Mouse (Mus musculus): Measurements from ENCODE around the gene Bbox1. TPM values are rescaled to one million over a fixed set of nuclear protein-coding genes. Genes with fewer than 3 reads are reported as not detected.

Bbox1 gene
- polyA plus RNA-seq, 1 experiment from 2014 or later, result not detected

- H3K27me3 ChIP-seq (ENCODE audit: insufficient read depth, poor library complexity, severe bottlenecking), result no peaks in the 10 kb centered on the region
- 78% methylated on average over 2 of the region's 2 CpGs for WGBS
- no peak for DNase-seq (ENCODE audit: low spot score)
- no peaks in the 10 kb centered on the region for H3K36me3 ChIP-seq
- H3K4me1 ChIP-seq (replicated peaks), result no peaks in the 10 kb centered on the region
- H3K27ac ChIP-seq, result no peak overlapping the region
- no peaks in the 10 kb centered on the region for H3K9me3 ChIP-seq
- H3K4me3 ChIP-seq, result no peak overlapping the region
Observed at GRCm38 (mm10) chr2:110313305-110313824, 995 bp downstream of the Bbox1 start.

DNA sequence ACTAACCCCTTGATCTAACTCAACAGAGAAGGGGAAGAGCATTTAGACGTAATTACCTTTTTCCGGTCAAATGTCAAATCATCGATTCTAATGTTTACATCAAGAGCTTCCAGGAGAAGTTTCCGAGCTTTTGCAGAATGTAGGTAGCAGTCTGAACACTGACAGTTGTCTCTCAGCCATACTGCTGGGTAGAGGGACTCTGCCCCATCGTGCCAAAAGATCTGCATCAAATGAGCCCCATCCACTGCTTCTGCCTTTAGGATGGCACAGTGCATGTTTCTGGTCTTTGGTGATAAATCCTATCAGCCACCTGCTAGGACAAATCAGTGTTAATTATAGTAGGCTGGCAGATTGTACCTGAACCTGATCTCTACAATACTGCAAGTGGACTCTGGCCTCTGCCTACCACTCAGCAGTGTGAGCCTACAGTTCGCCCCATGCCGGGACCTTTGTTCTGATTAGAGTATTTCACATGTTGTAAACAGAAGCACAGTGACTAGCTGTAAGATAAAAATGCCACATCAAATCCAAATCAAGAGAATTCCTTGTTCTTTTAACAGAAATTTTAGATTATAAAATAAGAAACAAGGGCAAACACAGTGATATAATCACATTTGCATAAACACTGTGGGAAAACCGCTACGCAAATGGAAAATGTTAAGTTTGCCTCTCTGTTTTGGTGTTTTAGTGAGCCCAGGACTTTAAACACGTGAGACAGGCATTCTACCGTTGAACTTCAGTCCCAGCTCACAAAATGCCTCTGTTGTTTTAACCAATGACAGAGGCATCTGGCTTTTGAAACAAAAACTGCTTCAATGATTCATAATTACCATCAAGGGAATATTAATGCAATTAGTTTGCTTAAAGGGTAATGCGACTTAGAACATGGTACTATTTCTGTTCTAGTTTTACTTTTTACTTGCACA, 8.7 kb downstream of the Bbox1 start:
- H3K36me3 ChIP-seq, result no peaks in the 10 kb centered on the region
- no peaks in the 10 kb centered on the region for H3K27me3 ChIP-seq (ENCODE audit: insufficient read depth, poor library complexity, severe bottlenecking)
- H3K27ac ChIP-seq, result no peak overlapping the region
- DNase-seq (ENCODE audit: low spot score), result no peak
- 88% methylated on average over 12 of the region's 12 CpGs for WGBS
- H3K4me3 ChIP-seq, result no peak overlapping the region
- H3K9me3 ChIP-seq, result no peaks in the 10 kb centered on the region
- H3K4me1 ChIP-seq (replicated peaks), result no peaks in the 10 kb centered on the region

DNA sequence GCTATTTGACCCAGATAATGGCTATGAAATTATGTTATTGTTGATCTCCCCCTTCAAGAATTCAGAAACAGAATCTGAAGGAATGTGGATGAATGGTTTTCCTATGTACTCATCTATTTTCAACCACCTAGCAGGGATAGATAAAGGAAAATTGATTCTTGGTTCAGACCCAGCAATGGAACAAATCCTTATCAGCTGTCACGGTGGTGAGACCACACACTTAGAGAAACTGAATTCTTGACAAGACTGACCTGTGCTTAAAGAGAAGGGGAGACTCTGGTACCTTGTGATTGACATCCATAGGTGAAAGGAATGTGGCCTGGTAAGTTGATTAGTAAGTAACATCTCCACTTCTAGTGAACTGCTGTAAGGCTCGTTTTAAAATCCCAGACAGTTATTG, 12.1 kb downstream of the Bbox1 start:
- Histone ChIP-seq H3K36me3 (no peaks in the 10 kb centered on the region), H3K27ac (no peak overlapping the region), H3K27me3 (ENCODE audit: insufficient read depth, poor library complexity, severe bottlenecking) (no peaks in the 10 kb centered on the region), H3K4me3 (no peak overlapping the region), H3K9me3 (no peaks in the 10 kb centered on the region), H3K4me1 (replicated peaks) (no peaks in the 10 kb centered on the region)
- no peak for DNase-seq (ENCODE audit: low spot score)
- WGBS, result 73% methylated on average over 2 of the region's 2 CpGs

DNA sequence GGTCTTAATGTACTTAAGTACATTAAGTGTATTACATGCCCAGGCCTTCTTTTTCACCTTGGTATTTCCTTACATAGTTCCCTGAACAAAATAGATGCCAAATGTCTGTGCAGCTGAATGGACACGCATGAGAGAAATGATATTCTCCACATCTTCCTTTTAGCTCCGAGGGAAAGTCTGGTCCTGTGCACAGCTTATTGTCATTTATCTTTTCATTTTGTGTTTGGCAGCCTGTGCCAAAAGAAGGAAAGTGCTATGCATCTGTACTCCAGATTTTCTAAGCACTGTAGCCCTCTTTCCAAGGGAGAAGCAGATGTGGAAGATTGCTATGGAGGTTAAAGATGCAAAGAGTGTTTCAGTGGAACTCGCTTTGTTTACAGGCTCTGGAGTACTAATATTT, 13.0 kb downstream of the Bbox1 start:
- WGBS, result 82% methylated on average over 3 of the region's 3 CpGs
- H3K36me3 ChIP-seq, result no peaks in the 10 kb centered on the region

DNA sequence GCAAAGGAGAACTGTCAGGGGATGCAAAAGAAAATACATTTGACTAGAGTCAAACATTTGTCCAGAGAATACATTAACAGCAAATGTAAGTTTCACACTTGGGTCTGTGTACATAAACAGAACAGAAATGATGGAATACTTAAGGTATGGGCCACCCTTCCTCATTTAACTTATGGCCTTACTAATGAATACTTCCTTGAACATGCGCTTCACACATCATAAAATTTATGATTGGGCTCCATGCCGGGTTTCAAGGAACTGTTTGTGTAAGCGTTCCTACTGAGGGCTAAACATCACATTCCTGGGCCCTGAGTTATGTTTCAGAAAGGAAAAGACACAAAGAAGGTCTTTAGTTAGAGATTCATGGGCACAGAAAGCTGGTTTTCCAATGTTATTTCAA, 19.4 kb downstream of the Bbox1 start:
- Histone ChIP-seq H3K4me1 (replicated peaks) (no peaks in the 10 kb centered on the region), H3K27ac (no peak overlapping the region), H3K36me3 (no peaks in the 10 kb centered on the region), H3K27me3 (ENCODE audit: insufficient read depth, poor library complexity, severe bottlenecking) (no peaks in the 10 kb centered on the region), H3K4me3 (no peak overlapping the region), H3K9me3 (no peaks in the 10 kb centered on the region)
- 84% methylated on average over 3 of the region's 3 CpGs for WGBS
- no peak for DNase-seq (ENCODE audit: low spot score)

More for the DNA sequence above, 13.0 kb downstream of the Bbox1 start:
- no peaks in the 10 kb centered on the region for H3K4me1 ChIP-seq (replicated peaks)
- no peak for DNase-seq (ENCODE audit: low spot score)
- no peaks in the 10 kb centered on the region for H3K9me3 ChIP-seq
- no peak overlapping the region for H3K27ac ChIP-seq
- H3K27me3 ChIP-seq (ENCODE audit: insufficient read depth, poor library complexity, severe bottlenecking), result no peaks in the 10 kb centered on the region
- no peak overlapping the region for H3K4me3 ChIP-seq

DNA sequence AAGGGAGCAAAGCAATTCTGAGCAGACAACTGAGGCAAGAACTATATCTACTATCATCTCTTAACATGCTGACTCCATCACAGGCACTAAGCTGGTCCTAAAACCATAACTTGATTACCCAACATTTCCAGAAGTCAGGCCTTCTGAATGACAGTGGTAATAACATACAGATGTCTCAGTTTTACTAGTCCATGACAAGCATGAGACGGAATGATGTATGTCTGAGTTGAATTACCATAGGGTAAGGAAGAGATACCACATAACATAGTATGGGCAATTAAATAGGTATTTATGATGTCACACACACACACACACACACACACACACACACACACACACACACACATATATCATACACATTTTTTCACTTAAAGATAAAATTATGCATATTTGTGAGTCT, 26.4 kb downstream of the Bbox1 start:
- H3K36me3 ChIP-seq, result no peaks in the 10 kb centered on the region
- H3K9me3 ChIP-seq, result no peaks in the 10 kb centered on the region
- H3K4me1 ChIP-seq (replicated peaks), result no peaks in the 10 kb centered on the region
- DNase-seq (ENCODE audit: low spot score), result no peak
- H3K4me3 ChIP-seq, result no peak overlapping the region
- no peaks in the 10 kb centered on the region for H3K27me3 ChIP-seq (ENCODE audit: insufficient read depth, poor library complexity, severe bottlenecking)
- WGBS, result 78% methylated on average over 1 of the region's 1 CpGs
- no peak overlapping the region for H3K27ac ChIP-seq

- 95% methylated on average over 3 of the region's 3 CpGs for WGBS
- no peaks in the 10 kb centered on the region for H3K36me3 ChIP-seq
- no peak for DNase-seq (ENCODE audit: low spot score)
Observed at GRCm38 (mm10) chr2:110285829-110286504, 28.4 kb downstream of the Bbox1 start.

GRCm38 (mm10) chr2:110275424-110275823, 38.9 kb downstream of the Bbox1 start:
- no peak for DNase-seq (ENCODE audit: low spot score)
- no peaks in the 10 kb centered on the region for H3K36me3 ChIP-seq
- no peaks in the 10 kb centered on the region for H3K4me1 ChIP-seq (replicated peaks)
- H3K27ac ChIP-seq, result no peak overlapping the region
- no peaks in the 10 kb centered on the region for H3K9me3 ChIP-seq
- 80% methylated on average over 2 of the region's 2 CpGs for WGBS
- H3K27me3 ChIP-seq (ENCODE audit: insufficient read depth, poor library complexity, severe bottlenecking), result no peaks in the 10 kb centered on the region
- no peak overlapping the region for H3K4me3 ChIP-seq

More at GRCm38 (mm10) chr2:110285829-110286504, 28.4 kb downstream of the Bbox1 start:
- H3K4me3 ChIP-seq, result no peak overlapping the region
- no peaks in the 10 kb centered on the region for H3K9me3 ChIP-seq
- H3K27me3 ChIP-seq (ENCODE audit: insufficient read depth, poor library complexity, severe bottlenecking), result no peaks in the 10 kb centered on the region
- H3K27ac ChIP-seq, result no peak overlapping the region
- H3K4me1 ChIP-seq (replicated peaks), result no peaks in the 10 kb centered on the region

GRCm38 (mm10) chr2:110274160-110274559, 40.2 kb downstream of the Bbox1 start:
- no peaks in the 10 kb centered on the region for H3K27me3 ChIP-seq (ENCODE audit: insufficient read depth, poor library complexity, severe bottlenecking)
- DNase-seq (ENCODE audit: low spot score), result no peak
- H3K4me1 ChIP-seq (replicated peaks), result no peaks in the 10 kb centered on the region
- H3K4me3 ChIP-seq, result no peak overlapping the region
- no peaks in the 10 kb centered on the region for H3K9me3 ChIP-seq
- H3K27ac ChIP-seq, result no peak overlapping the region
- H3K36me3 ChIP-seq, result no peaks in the 10 kb centered on the region
- 87% methylated on average over 2 of the region's 2 CpGs for WGBS

- no peak for DNase-seq (ENCODE audit: low spot score)
- H3K27ac ChIP-seq, result no peak overlapping the region
- H3K4me3 ChIP-seq, result no peak overlapping the region
- no peaks in the 10 kb centered on the region for H3K27me3 ChIP-seq (ENCODE audit: insufficient read depth, poor library complexity, severe bottlenecking)
- H3K4me1 ChIP-seq (replicated peaks), result no peaks in the 10 kb centered on the region
- no peaks in the 10 kb centered on the region for H3K36me3 ChIP-seq
- H3K9me3 ChIP-seq, result no peaks in the 10 kb centered on the region
- 91% methylated on average over 3 of the region's 3 CpGs for WGBS
Observed at GRCm38 (mm10) chr2:110269281-110269680, 45.1 kb downstream of the Bbox1 start.

DNA sequence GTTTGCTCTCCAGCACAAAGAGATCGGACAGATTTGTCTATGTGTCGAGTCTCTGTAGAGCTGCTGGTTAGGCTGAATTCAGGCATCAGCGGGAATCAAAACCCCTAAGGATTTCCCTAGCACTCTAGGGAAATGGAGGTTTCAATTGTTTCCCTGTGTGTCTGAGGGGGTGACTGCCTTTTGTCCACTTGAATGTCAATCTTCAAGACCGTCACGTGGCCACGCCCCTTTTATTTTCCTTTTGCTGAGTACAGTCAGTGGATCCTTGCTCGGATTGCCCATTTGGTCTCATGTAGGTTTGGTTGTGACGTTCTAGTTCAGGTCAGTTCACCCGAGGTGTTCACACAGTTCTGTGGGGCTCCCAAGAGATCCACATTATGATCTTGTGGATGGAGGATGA, 82.1 kb downstream of the Bbox1 start:
- Histone ChIP-seq H3K4me3 (no peak overlapping the region), H3K27ac (no peak overlapping the region), H3K36me3 (no peaks in the 10 kb centered on the region), H3K9me3 (no peaks in the 10 kb centered on the region), H3K4me1 (replicated peaks) (0 out of 2 replicates have a peak, but pooled peaks cover 5% of the 10 kb centered on the region), H3K27me3 (ENCODE audit: insufficient read depth, poor library complexity, severe bottlenecking) (no peaks in the 10 kb centered on the region)
- DNase-seq (ENCODE audit: low spot score), result no peak
- 75% methylated on average over 9 of the region's 9 CpGs for WGBS

- H3K27ac ChIP-seq, result no peak overlapping the region
- H3K9me3 ChIP-seq, result no peaks in the 10 kb centered on the region
- DNase-seq (ENCODE audit: low spot score), result no peak
- H3K27me3 ChIP-seq (ENCODE audit: insufficient read depth, poor library complexity, severe bottlenecking), result no peaks in the 10 kb centered on the region
- H3K36me3 ChIP-seq, result no peaks in the 10 kb centered on the region
- 81% methylated on average over 4 of the region's 4 CpGs for WGBS
- 0 out of 2 replicates have a peak, but pooled peaks cover 5% of the 10 kb centered on the region for H3K4me1 ChIP-seq (replicated peaks)
- H3K4me3 ChIP-seq, result no peak overlapping the region
Observed at GRCm38 (mm10) chr2:110230753-110231152, 83.6 kb downstream of the Bbox1 start.

All from hindbrain, embryonic 10.5 days (tissue).